Mouse (Mus musculus) small intestine, adult 2 months (tissue): ENCODE results near the gene Gm19668.
"Not testable (repeated sequence)": the region's sequence is repeated elsewhere in the genome, so short reads cannot be mapped to it uniquely, and the experiment has no call there.

Source experiments
- CTCF ChIP-seq: fragments of 200-500 bp; IDR thresholded peaks from 2 replicates; pipeline ENCODE4 v1.5.1; 2012; ENCODE audit warnings: low read depth, mild to moderate bottlenecking, control low read depth, inconsistent platforms, low read length, moderate library complexity, mixed read lengths; ENCODE audit not compliant: insufficient replicate concordance, insufficient read length; ENCODE audit errors: extremely low read depth
- POLR2A ChIP-seq: fragments of 200-500 bp; IDR thresholded peaks from 2 replicates; pipeline ENCODE4 v1.6.1; 2012; ENCODE audit warnings: low read depth, mild to moderate bottlenecking, control low read depth, inconsistent platforms, low read length, moderate library complexity

- TF ChIP-seq CTCF, POLR2A: not testable (repeated sequence)
Observed at GRCm38 (mm10) chr10:77776844-77777243, 22.1 kb downstream of the Gm19668 start, which contains the start of gene Gm7138.
